Mouse (Mus musculus) hindbrain, embryonic 16.5 days (tissue): ENCODE measurements around the gene Cytl1. TPM values are rescaled to one million over a fixed set of nuclear protein-coding genes. Genes with fewer than 3 reads are reported as not detected.

Source experiments
- ATAC-seq: fragments of 200-750 bp; cut with Nextera tagmentation; 2 replicates; pipeline ENCODE4 v1.8.0; 2017; ENCODE audit warnings: moderate TSS enrichment, moderate library complexity
- H3K27ac ChIP-seq: fragments of 300-500 bp; sonication (generic); 2 replicates; pipeline ENCODE4 v1.5.1; 2014; ENCODE audit warnings: low read depth, mild to moderate bottlenecking, control low read depth, low read length, moderate library complexity
- H3K27me3 ChIP-seq: fragments of 300-500 bp; sonication (generic); replicated peaks from 2 replicates; pipeline ENCODE4 v1.6.1; 2014; ENCODE audit warnings: low read length; ENCODE audit not compliant: control insufficient read depth, insufficient read depth
- H3K36me3 ChIP-seq: fragments of 300-500 bp; sonication (generic); 2 replicates; pipeline ENCODE4 v1.6.1; 2014; ENCODE audit warnings: mild to moderate bottlenecking, low read length, moderate library complexity, mixed read lengths; ENCODE audit not compliant: control insufficient read depth, insufficient read depth
- H3K4me1 ChIP-seq: fragments of 300-500 bp; sonication (generic); 2 replicates; pipeline ENCODE4 v1.6.1; 2014; ENCODE audit warnings: low read depth, low read length; ENCODE audit not compliant: control insufficient read depth, insufficient read depth
- H3K4me2 ChIP-seq: fragments of 300-500 bp; sonication (generic); 2 replicates; pipeline ENCODE4 v1.6.1; 2014; ENCODE audit warnings: mild to moderate bottlenecking, low read length, control low read depth, moderate library complexity
- H3K4me3 ChIP-seq: fragments of 300-500 bp; sonication (generic); 2 replicates; pipeline ENCODE4 v1.5.1; 2014; ENCODE audit warnings: mild to moderate bottlenecking, low read length, control low read depth, moderate library complexity
- H3K9ac ChIP-seq: fragments of 300-500 bp; sonication (generic); 2 replicates; pipeline ENCODE4 v1.6.1; 2014; ENCODE audit warnings: low read depth, mild to moderate bottlenecking, control low read depth, low read length, moderate library complexity
- H3K9me3 ChIP-seq: fragments of 300-500 bp; sonication (generic); 2 replicates; pipeline ENCODE4 v1.6.1; 2014; ENCODE audit warnings: mild to moderate bottlenecking, low read length, moderate library complexity; ENCODE audit not compliant: control insufficient read depth
- WGBS: fragments of 180-500 bp; shearing (Covaris S2); extraction: QIAGEN DNeasy Blood & Tissue Kit; methylation state at CpG from one replicate; pipeline ENCODE4 v1.1.7; 2014; 5-methylcytosine and 5-hydroxymethylcytosine counted together
- polyA plus RNA-seq: library from polyadenylated mRNA; unstranded; fragments of >200 nt; fragmentation: Nextera tagmentation; extraction: Ambion mirVana; gene quantifications from 2 replicates; pipeline ENCODE4 v1.2.1, GENCODE M21; 2015

Cytl1 gene
- 0.53 and 1.7 TPM in 2 replicates for polyA plus RNA-seq

DNA sequence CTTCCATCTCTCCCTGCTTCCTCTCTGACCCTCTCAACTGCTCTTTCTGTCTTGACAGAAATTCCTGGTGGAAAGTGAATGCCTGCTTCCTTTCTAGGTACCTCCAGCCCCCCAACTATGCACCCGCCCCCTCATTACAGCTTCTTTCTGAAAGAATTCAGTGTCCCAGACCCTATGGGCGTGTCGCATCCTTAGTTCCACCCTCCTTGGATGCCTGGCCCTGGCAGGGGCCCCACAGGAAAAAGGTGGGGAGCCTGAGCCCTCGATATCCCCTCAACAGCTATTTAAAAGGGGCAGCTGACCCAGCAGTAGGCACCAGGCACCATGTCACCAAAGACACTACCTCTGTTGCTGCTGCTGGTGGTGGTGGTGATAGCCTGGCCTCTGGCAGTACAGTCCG lies at the start of gene Cytl1:
TSS of gene Cytl1 (plus strand) at position 296 of the 400 bp plus-strand sequence.
- Histone ChIP-seq H3K9me3 (no peaks in the 10 kb centered on the region), H3K4me1 (no peaks in the 10 kb centered on the region), H3K27ac (no peak within 1 kb of the TSS), H3K36me3 (no peaks in the 10 kb centered on the region), H3K4me2 (no peak within 1 kb of the TSS), H3K9ac (no peak within 1 kb of the TSS), H3K27me3 (no peaks in the 10 kb centered on the region), H3K4me3 (no peak within 1 kb of the TSS)
- ATAC-seq: no peak
- 57% methylated on average over 5 of the region's 5 CpGs for WGBS

DNA sequence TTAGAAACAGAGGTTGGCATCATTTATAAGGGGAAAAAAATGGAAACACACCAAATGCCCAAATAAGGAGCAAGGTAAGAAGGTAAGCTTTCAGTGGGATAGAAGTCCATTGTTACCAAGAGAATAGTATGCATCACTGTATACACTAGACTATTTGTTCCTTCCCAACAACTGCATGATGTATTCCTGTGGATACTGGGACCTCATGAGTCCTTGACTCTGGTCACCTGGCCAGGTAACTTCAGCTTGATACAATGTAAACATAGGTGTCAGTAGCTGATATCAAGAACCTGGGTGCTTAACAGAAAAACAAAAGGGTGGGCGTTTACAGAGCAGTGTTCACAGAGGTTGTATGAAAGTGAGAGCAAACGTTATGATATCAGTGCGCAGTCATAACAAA lies 42.6 kb upstream of the Cytl1 start:
- 89% methylated on average over 3 of the region's 3 CpGs for WGBS
- no peaks in the 10 kb centered on the region for H3K36me3 ChIP-seq
- no peaks in the 10 kb centered on the region for H3K9me3 ChIP-seq
- H3K27me3 ChIP-seq: no peaks in the 10 kb centered on the region
- no peak overlapping the region for H3K4me3 ChIP-seq
- ATAC-seq: no peak
- no peak overlapping the region for H3K27ac ChIP-seq
- peaks cover 5% of the 10 kb centered on the region; the same call in 1 of the 2 replicates for H3K4me1 ChIP-seq
- H3K9ac ChIP-seq: no peak overlapping the region
- no peak overlapping the region for H3K4me2 ChIP-seq

DNA sequence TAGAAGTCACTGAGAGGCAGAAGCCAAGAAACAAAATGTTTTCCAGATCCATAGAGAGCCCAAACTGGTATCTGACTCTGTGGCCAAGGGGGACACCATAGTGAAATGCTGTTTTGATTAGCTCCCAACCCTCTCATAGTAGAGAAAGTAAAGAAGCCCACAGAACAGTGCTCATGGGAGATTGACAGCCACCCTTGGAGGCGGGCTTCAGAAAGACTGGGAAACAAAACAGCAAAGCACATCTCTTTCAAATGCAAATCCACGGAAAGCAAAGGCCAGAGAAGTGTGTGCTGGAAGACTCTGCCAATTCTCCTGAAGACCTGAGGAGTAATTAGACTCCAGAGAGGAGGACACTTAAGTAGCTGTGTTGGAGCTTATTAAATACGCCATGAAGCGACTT lies 39.5 kb upstream of the Cytl1 start:
- peaks cover 5% of the 10 kb centered on the region; the same call in 1 of the 2 replicates for H3K4me1 ChIP-seq
- H3K9ac ChIP-seq: no peak overlapping the region
- H3K27ac ChIP-seq: no peak overlapping the region
- H3K9me3 ChIP-seq: no peaks in the 10 kb centered on the region
- peak; percentile 53; the same call in 1 of the 2 replicates for ATAC-seq
- H3K36me3 ChIP-seq: no peaks in the 10 kb centered on the region
- no peak overlapping the region for H3K4me2 ChIP-seq
- H3K4me3 ChIP-seq: no peak overlapping the region
- 10% methylated on average over 4 of the region's 4 CpGs for WGBS
- H3K27me3 ChIP-seq: no peaks in the 10 kb centered on the region

DNA sequence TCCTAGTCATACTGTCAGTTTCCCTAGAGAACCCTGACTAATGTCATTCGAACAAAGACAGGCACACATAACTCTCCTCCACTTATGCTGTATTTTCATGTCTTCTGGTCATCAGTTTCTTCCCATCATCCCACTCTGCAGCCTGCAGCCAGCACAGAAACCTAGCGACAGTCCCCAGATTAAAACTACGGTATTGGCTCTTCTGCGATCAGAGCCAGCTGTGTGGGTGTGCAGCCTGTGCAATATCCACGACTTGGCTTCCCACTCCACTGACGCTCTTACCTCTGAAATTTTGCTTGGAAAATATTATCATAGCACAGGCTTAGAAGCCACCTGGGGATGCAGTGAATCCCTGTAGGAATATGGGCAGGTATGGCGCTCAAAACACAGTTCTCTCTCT lies 38.0 kb upstream of the Cytl1 start:
- no peak for ATAC-seq
- Histone ChIP-seq H3K27me3 (no peaks in the 10 kb centered on the region), H3K4me1 (peaks cover 5% of the 10 kb centered on the region; the same call in 1 of the 2 replicates), H3K9me3 (no peaks in the 10 kb centered on the region), H3K9ac (no peak overlapping the region), H3K4me3 (no peak overlapping the region), H3K36me3 (no peaks in the 10 kb centered on the region), H3K4me2 (no peak overlapping the region), H3K27ac (no peak overlapping the region)
- 90% methylated on average over 7 of the region's 7 CpGs for WGBS

DNA sequence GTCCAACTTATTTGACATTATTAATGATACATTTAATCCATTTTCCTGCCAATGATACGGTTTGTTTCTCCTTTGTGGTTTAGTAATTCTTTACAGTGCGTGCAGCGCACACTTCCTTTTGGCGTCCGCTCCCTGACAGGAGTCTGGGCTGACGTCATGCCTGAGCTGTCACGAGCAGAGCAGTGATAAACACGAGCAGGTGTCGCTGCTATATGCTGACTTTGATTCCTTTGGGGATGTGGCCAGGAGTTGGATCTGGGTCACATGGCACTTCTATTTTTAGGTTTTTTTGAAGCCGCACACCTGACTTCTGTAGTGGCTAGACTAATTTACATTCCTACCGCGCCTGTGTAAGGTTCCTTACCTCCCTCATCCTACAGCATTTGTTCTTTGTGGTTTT lies 35.6 kb upstream of the Cytl1 start:
- ATAC-seq: peak; percentile 60
- Histone ChIP-seq H3K9me3 (no peaks in the 10 kb centered on the region), H3K4me3 (no peak overlapping the region), H3K4me1 (peaks cover 5% of the 10 kb centered on the region; the same call in 1 of the 2 replicates), H3K36me3 (no peaks in the 10 kb centered on the region), H3K27ac (no peak overlapping the region), H3K4me2 (peak overlapping the region; percentile 30), H3K9ac (no peak overlapping the region), H3K27me3 (no peaks in the 10 kb centered on the region)
- 59% methylated on average over 12 of the region's 12 CpGs for WGBS

DNA sequence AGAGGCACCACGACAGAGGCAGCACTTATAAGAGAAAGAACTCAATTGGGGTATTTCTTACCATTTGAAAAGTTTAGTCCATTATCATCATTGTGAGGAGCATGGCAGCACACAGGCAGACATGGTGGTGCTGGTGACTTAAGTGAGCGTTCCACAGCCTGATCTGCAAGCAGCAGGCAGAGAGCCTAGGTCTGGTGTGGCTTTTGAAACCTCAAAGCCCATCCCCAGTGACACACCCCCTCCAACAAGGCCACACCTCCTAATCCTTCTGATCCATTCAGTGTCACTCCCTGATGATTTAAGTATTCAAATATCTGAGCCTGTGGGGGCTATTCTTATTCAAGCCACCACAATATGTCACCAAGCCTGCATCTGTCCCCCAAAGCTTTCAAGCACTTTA lies 30.4 kb upstream of the Cytl1 start:
- ATAC-seq: no peak
- Histone ChIP-seq H3K36me3 (no peaks in the 10 kb centered on the region), H3K27ac (no peak overlapping the region), H3K27me3 (no peaks in the 10 kb centered on the region), H3K4me2 (no peak overlapping the region), H3K4me3 (no peak overlapping the region), H3K9ac (no peak overlapping the region), H3K4me1 (no peaks in the 10 kb centered on the region), H3K9me3 (no peaks in the 10 kb centered on the region; the same call in 1 of the 2 replicates)
- 80% methylated on average over 2 of the region's 2 CpGs for WGBS

DNA sequence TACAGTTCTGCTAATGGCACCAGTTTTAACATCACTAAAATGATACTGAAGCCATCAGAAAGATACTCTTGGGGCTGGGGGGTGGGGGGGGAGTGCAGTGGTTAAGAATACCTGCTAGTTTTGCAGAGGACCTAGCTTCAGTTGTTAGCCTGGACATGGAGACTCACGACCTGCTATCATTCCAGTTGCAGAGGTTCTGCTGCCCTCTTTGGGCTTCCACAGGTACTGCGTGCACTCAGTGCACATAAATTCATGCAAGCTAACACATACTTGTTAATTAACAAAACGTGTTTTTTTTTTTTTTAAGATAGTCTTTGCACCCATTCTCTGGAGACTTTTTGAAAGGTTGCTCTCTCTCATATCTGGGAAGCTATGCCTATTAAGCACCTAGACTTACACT lies 27.2 kb upstream of the Cytl1 start:
- H3K27ac ChIP-seq: no peak overlapping the region
- WGBS: 74% methylated on average over 3 of the region's 3 CpGs
- H3K4me2 ChIP-seq: no peak overlapping the region
- no peak overlapping the region for H3K9ac ChIP-seq
- no peaks in the 10 kb centered on the region for H3K27me3 ChIP-seq
- no peak for ATAC-seq
- no peaks in the 10 kb centered on the region for H3K36me3 ChIP-seq
- no peaks in the 10 kb centered on the region; the same call in 1 of the 2 replicates for H3K9me3 ChIP-seq
- H3K4me1 ChIP-seq: no peaks in the 10 kb centered on the region
- H3K4me3 ChIP-seq: no peak overlapping the region

DNA sequence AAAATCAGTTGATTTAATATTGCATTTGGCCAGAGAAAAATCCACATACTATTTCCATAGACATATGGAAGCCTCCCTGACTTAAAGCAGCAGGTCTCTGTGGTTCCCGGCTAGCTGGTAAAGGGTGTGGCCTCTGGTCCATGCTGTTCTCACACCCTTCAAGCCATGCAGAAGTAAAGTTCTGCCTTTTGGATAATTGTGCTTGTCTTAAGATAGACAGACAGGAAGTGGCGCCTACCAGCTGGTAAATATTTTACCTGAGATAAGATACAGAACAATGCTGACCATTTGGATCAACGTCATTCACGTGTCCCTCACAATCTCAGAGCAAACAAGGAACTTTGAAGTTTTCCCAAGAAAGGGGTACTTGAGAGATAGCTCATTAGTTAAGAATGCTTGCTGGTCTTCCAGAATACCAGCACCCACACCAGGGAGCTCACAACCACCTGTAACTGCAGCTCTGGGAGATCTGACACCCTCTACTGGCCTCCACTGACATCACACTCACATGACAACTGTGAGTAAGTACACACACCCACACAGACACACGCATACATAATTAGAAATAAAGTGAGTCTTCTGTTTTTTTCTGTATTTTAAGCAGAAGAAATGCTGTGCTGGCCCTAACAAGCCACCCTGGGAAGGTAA lies 25.9 kb upstream of the Cytl1 start:
- whole genome bisulfite sequencing: 90% methylated on average over 5 of the region's 5 CpGs
- H3K27me3 ChIP-seq: no peaks in the 10 kb centered on the region

DNA sequence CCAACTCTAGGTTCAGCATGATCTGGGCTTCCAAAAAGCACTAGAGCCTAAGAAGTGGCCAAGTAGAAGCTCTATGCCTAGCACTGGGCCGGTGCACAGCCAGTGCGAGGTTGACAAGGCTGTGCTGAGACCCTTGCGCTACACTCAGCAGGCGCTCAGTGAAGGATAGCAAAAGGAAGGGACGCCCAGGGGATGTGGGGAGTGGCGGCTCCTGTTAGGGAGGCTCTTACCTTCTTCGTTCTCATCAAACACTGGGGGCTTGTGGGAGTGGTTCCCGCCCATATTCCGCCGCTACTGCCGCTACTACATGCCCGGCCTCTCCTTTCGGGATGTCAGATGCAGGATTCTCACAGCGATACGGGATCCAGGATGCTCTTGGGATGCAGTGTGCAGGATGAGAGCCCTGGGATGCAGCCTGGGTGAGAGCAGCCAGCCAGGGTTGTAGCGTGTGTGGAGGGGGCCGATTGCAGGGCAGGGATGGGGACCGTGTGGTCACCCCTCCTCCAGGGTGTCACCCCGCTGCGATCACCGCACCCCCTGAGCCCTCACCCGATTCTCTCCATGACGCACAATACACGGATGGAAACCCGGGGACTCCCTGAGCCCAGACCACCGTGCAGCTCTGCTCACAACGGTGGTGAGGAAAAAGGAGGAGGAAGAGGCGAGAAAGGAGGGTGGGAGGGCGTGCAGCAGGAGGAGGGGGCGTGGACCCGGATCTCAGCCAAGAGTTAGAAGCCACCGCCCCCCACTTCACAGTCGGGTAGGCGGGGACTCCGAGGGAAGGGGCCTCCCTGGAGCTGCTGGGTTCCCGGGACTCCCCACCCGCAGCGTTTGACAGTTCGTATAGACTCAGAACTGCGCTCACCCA lies 18.6 kb upstream of the Cytl1 start, which contains the start of gene Stk32b:
TSS of gene Stk32b (minus strand) at position 667 of the 868 bp plus-strand sequence.
- WGBS: under 1% methylated on average over 40 of the region's 40 CpGs
- H3K36me3 ChIP-seq: no peaks in the 10 kb centered on the region
- peak; percentile 89 for ATAC-seq

More for the DNA sequence above, 25.9 kb upstream of the Cytl1 start:
- H3K4me3 ChIP-seq: no peak overlapping the region
- no peaks in the 10 kb centered on the region for H3K36me3 ChIP-seq
- no peak overlapping the region for H3K9ac ChIP-seq
- no peaks in the 10 kb centered on the region; the same call in 1 of the 2 replicates for H3K9me3 ChIP-seq
- H3K27ac ChIP-seq: no peak overlapping the region
- H3K4me1 ChIP-seq: no peaks in the 10 kb centered on the region
- no peak overlapping the region for H3K4me2 ChIP-seq
- ATAC-seq: no peak

More for the DNA sequence above, 18.6 kb upstream of the Cytl1 start, which contains the start of gene Stk32b:
- Histone ChIP-seq H3K9me3 (no peaks in the 10 kb centered on the region), H3K27ac (peak within 1 kb of the TSS; percentile 81), H3K27me3 (peaks cover 4% of the 10 kb centered on the region), H3K9ac (peak within 1 kb of the TSS; percentile 78), H3K4me2 (peak within 1 kb of the TSS; percentile 79), H3K4me1 (no peaks in the 10 kb centered on the region), H3K4me3 (peak within 1 kb of the TSS; percentile 58)
